In the genomic region with DNA sequence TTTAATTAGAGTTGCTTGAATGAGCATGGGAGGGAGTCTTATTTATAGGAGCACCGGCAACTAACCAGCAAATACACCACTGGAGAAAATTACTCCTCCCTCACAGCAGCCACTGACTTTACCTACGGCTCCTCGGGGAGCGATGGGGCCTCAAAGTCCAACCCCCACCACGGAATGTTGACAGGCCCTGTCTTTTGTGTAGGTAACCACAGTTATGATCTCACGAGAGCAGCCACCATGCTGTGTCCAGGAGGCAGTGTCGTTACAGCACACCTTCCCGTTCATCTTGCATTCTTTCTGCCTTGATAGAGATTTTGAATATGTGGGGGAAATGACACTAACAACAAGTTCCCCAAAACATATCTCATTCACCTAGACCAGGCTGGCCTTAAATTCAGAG, we compare ENCODE assay signal across 8 mouse cellular contexts. TPM values are rescaled to one million over a fixed set of nuclear protein-coding genes. Genes with fewer than 3 reads are reported as not detected.
DNase-seq lines count a peak whose midpoint lies in the region; ATAC-seq and TF ChIP-seq lines count a peak whose summit lies in the region.

A gene (plus strand): TSS at position 209 of the 400 bp plus-strand sequence.

- no peaks in the 10 kb centered on the region for H3K9me3 ChIP-seq in heart, embryonic 15.5 days (replicated peaks)
- no peaks in the 10 kb centered on the region for H3K9me3 ChIP-seq in limb, embryonic 13.5 days
- H3K9me3 ChIP-seq in stomach, embryonic 15.5 days: no peaks in the 10 kb centered on the region

- peaks cover 16% of the 10 kb centered on the region for H3K4me1 ChIP-seq in spleen, adult 2 months (ENCODE audit: control insufficient read depth, insufficient read depth, insufficient read length)
- H3K4me1 ChIP-seq in cortical plate, adult 2 months (ENCODE audit: control insufficient read depth, insufficient read depth, low read length): no peaks in the 10 kb centered on the region
- H3K4me1 ChIP-seq in heart, embryonic 15.5 days (replicated peaks): peaks cover 13% of the 10 kb centered on the region
- peaks cover 18% of the 10 kb centered on the region for H3K4me1 ChIP-seq in limb, embryonic 13.5 days
- peaks cover 16% of the 10 kb centered on the region for H3K4me1 ChIP-seq in stomach, embryonic 15.5 days

- 50% methylated on average over 8 of the region's 8 CpGs for WGBS in spleen, adult 2 months
- 80% methylated on average over 8 of the region's 8 CpGs for WGBS in heart, embryonic 15.5 days
- WGBS in limb, embryonic 13.5 days: 78% methylated on average over 8 of the region's 8 CpGs
- WGBS in stomach, embryonic 15.5 days: 79% methylated on average over 8 of the region's 8 CpGs

- H3K9ac ChIP-seq in heart, embryonic 15.5 days: no peak within 1 kb of the TSS
- no peak within 1 kb of the TSS for H3K9ac ChIP-seq in limb, embryonic 13.5 days
- no peak within 1 kb of the TSS for H3K9ac ChIP-seq in stomach, embryonic 15.5 days

- H3K4me3 ChIP-seq in spleen, adult 2 months (ENCODE audit: extremely low read depth, insufficient read depth, insufficient read length): peak within 1 kb of the TSS; percentile 29; the same call in 1 of the 2 replicates
- H3K4me3 ChIP-seq in cortical plate, adult 2 months (ENCODE audit: insufficient read depth, low read length): no peak within 1 kb of the TSS
- H3K4me3 ChIP-seq in heart, embryonic 15.5 days: peak within 1 kb of the TSS; percentile 68; the same call in 1 of the 2 replicates
- no peak within 1 kb of the TSS for H3K4me3 ChIP-seq in limb, embryonic 13.5 days
- no peak within 1 kb of the TSS for H3K4me3 ChIP-seq in stomach, embryonic 15.5 days (replicated peaks)

- peak within 1 kb of the TSS; percentile 91 for H3K27ac ChIP-seq in spleen, adult 2 months (ENCODE audit: insufficient read depth, low read length)
- no peak within 1 kb of the TSS for H3K27ac ChIP-seq in cortical plate, adult 2 months (ENCODE audit: insufficient read depth, low read length)
- no peak within 1 kb of the TSS for H3K27ac ChIP-seq in heart, embryonic 15.5 days
- no peak within 1 kb of the TSS for H3K27ac ChIP-seq in limb, embryonic 13.5 days
- H3K27ac ChIP-seq in stomach, embryonic 15.5 days: no peak within 1 kb of the TSS

- no peak within 1 kb of the TSS for H3K4me2 ChIP-seq in heart, embryonic 15.5 days
- H3K4me2 ChIP-seq in limb, embryonic 13.5 days (replicated peaks): no peak within 1 kb of the TSS
- no peak within 1 kb of the TSS for H3K4me2 ChIP-seq in stomach, embryonic 15.5 days

- no peak for TF ChIP-seq POLR2A in spleen, adult 2 months (IDR thresholded peaks at IDR 0.05; ENCODE audit: low read depth, low read length)
- no peak for TF ChIP-seq POLR2A in cortical plate, adult 2 months (IDR thresholded peaks at IDR 0.05; ENCODE audit: extremely low read depth, insufficient read depth, low read length)

- DNase-seq in spleen, adult 2 months (ENCODE audit: low read depth in 1 of 2, low spot score in 2 of 2): peak in 1 of 2 experiments; percentile 37
- no peak for DNase-seq in spleen, postnatal 10 days (ENCODE audit: low spot score in 2 of 2)
- no peak for DNase-seq in ovary, postnatal 36 days (ENCODE audit: low spot score)
- no peak for DNase-seq in cerebellum, postnatal 10 days

- ATAC-seq in heart, embryonic 15.5 days (replicated peaks; ENCODE audit: insufficient number of reproducible peaks, insufficient read depth, low FRiP score, low read depth): no peak
- ATAC-seq in limb, embryonic 13.5 days (ENCODE audit: low FRiP score, low read depth): no peak
- no peak for ATAC-seq in stomach, embryonic 15.5 days (ENCODE audit: insufficient read depth, low FRiP score, low read depth)

- no peak for TF ChIP-seq CTCF in spleen, adult 2 months (IDR thresholded peaks at IDR 0.05; ENCODE audit: extremely low read depth, insufficient read depth, insufficient read length, insufficient replicate concordance)
- TF ChIP-seq CTCF in cortical plate, adult 2 months (IDR thresholded peaks at IDR 0.05; ENCODE audit: extremely low read depth, insufficient read depth, low read length): no peak

- H3K27me3 ChIP-seq in spleen, adult 2 months (ENCODE audit: control insufficient read depth, insufficient read depth, low read length): no peaks in the 10 kb centered on the region
- no peaks in the 10 kb centered on the region for H3K27me3 ChIP-seq in heart, embryonic 15.5 days
- H3K27me3 ChIP-seq in limb, embryonic 13.5 days: no peaks in the 10 kb centered on the region
- no peaks in the 10 kb centered on the region for H3K27me3 ChIP-seq in stomach, embryonic 15.5 days (replicated peaks)

- no peaks in the 10 kb centered on the region; the same call in 1 of the 2 replicates for H3K36me3 ChIP-seq in spleen, adult 2 months (ENCODE audit: control insufficient read depth, insufficient read depth, low read length)
- H3K36me3 ChIP-seq in heart, embryonic 15.5 days: 0 out of 2 replicates have a peak, but pooled peaks cover 3% of the 10 kb centered on the region
- H3K36me3 ChIP-seq in limb, embryonic 13.5 days: peaks cover 4% of the 10 kb centered on the region
- no peaks in the 10 kb centered on the region for H3K36me3 ChIP-seq in stomach, embryonic 15.5 days

RNA-seq across cellular contexts. Expression of the gene that starts here (rescaled TPM):
- 10.3 and 11.5 TPM in 2 replicates for polyA plus RNA-seq in spleen, adult 2 months (2012; rRNA removed)
- polyA plus RNA-seq in cortical plate, adult 2 months (2012; rRNA removed): 12.5 and 12.6 TPM in 2 replicates
- 16.2 and 24.8 TPM in 2 replicates for polyA plus RNA-seq in heart, embryonic 15.5 days (2015; fragmentation: Nextera tagmentation; extraction: Ambion mirVana)
- polyA plus RNA-seq in limb, embryonic 13.5 days (2015; fragmentation: Nextera tagmentation; extraction: Ambion mirVana): 40.3 and 44.8 TPM in 2 replicates
- 40.4 and 42.7 TPM in 2 replicates for polyA plus RNA-seq in stomach, embryonic 15.5 days (2015; fragmentation: Nextera tagmentation; extraction: Ambion mirVana)

Comparison
In these comparisons a context has a peak if more than half of its experiments do, and no peak if none do; other contexts are left out.
1. H3K4me3 ChIP-seq: peak in spleen, adult 2 months (single experiment) and heart, embryonic 15.5 days (single experiment); none in cortical plate, adult 2 months (single experiment), limb, embryonic 13.5 days (single experiment) and stomach, embryonic 15.5 days (single experiment).